Comparison of ENCODE assay signal across 8 mouse cellular contexts in the genomic region with DNA sequence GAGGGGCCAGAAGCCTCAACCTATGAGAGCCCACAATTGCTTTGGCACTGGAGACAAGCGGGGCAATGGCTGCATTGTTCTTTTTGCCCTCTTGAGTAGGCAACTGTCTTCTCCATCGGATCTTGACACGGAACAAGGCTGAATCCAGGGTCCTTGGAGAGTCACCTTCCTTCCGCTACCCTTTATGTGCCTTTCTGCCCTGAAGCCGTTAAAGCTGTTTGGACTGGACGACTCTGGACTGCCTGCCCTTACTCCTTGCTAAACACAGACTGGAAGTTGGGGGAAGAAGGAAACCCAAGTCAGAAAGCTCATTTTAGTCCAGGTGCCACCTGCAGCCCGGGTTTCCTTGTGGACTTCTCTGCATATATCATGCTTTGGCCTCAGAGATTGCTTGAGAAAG. TPM values are rescaled to one million over a fixed set of nuclear protein-coding genes. Genes with fewer than 3 reads are reported as not detected.
DNase-seq lines count a peak whose midpoint lies in the region; ATAC-seq and TF ChIP-seq lines count a peak whose summit lies in the region.

No protein-coding gene starts in this region.

- no peaks in the 10 kb centered on the region for H3K36me3 ChIP-seq in lung, postnatal 0 days (ENCODE audit: insufficient read depth, low read length)
- no peaks in the 10 kb centered on the region for H3K36me3 ChIP-seq in forebrain, embryonic 14.5 days (ENCODE audit: control insufficient read depth, insufficient read depth, low read length)
- H3K36me3 ChIP-seq in limb, embryonic 11.5 days (ENCODE audit: control insufficient read depth, insufficient read depth, low read length): no peaks in the 10 kb centered on the region
- no peaks in the 10 kb centered on the region for H3K36me3 ChIP-seq in stomach, embryonic 14.5 days (ENCODE audit: control insufficient read depth, insufficient read depth, low read length)

- H3K27me3 ChIP-seq in lung, postnatal 0 days (replicated peaks; ENCODE audit: insufficient read depth, low read length): peaks cover 6% of the 10 kb centered on the region; the same call in 1 of the 2 replicates
- H3K27me3 ChIP-seq in forebrain, embryonic 14.5 days (replicated peaks; ENCODE audit: control insufficient read depth, insufficient read depth, low read length): no peaks in the 10 kb centered on the region
- H3K27me3 ChIP-seq in limb, embryonic 11.5 days (ENCODE audit: control insufficient read depth, insufficient read depth, low read length): peaks cover 11% of the 10 kb centered on the region
- no peaks in the 10 kb centered on the region for H3K27me3 ChIP-seq in stomach, embryonic 14.5 days (ENCODE audit: control insufficient read depth, insufficient read depth, low read length)

- H3K4me1 ChIP-seq in lung, postnatal 0 days (ENCODE audit: insufficient read depth, low read depth, low read length): 0 out of 2 replicates have a peak, but pooled peaks cover 4% of the 10 kb centered on the region
- peaks cover 20% of the 10 kb centered on the region for H3K4me1 ChIP-seq in forebrain, embryonic 14.5 days (ENCODE audit: control insufficient read depth, insufficient read depth, low read length)
- H3K4me1 ChIP-seq in limb, embryonic 11.5 days (ENCODE audit: control insufficient read depth, insufficient read depth, low read length): peaks cover 3% of the 10 kb centered on the region; the same call in 1 of the 2 replicates
- no peaks in the 10 kb centered on the region for H3K4me1 ChIP-seq in stomach, embryonic 14.5 days (ENCODE audit: control insufficient read depth, insufficient read depth, low read length)

- WGBS in lung, postnatal 0 days: 11% methylated on average over 7 of the region's 7 CpGs
- 3% methylated on average over 7 of the region's 7 CpGs for WGBS in forebrain, embryonic 14.5 days
- 7% methylated on average over 7 of the region's 7 CpGs for WGBS in limb, embryonic 11.5 days
- 8% methylated on average over 7 of the region's 7 CpGs for WGBS in stomach, embryonic 14.5 days

- TF ChIP-seq CTCF in lung, postnatal 0 days (IDR thresholded peaks at IDR 0.05): no peak

- no peaks in the 10 kb centered on the region for H3K9me3 ChIP-seq in lung, postnatal 0 days (ENCODE audit: low read length)
- H3K9me3 ChIP-seq in forebrain, embryonic 14.5 days (replicated peaks; ENCODE audit: control insufficient read depth, low read length): no peaks in the 10 kb centered on the region
- no peaks in the 10 kb centered on the region for H3K9me3 ChIP-seq in limb, embryonic 11.5 days (ENCODE audit: control insufficient read depth, low read length)
- H3K9me3 ChIP-seq in stomach, embryonic 14.5 days (ENCODE audit: control insufficient read depth, low read depth, low read length): no peaks in the 10 kb centered on the region

- DNase-seq in lung, postnatal 0 days (ENCODE audit: low spot score): peak; percentile 6
- DNase-seq in lung, postnatal 36 days: no peak
- no peak for DNase-seq in forebrain, embryonic 14.5 days (ENCODE audit: low spot score)
- no peak for DNase-seq in limb, embryonic 11.5 days (ENCODE audit: low spot score)
- no peak for DNase-seq in ovary, adult 18-20 months (ENCODE audit: low spot score)
- DNase-seq in cerebellum, adult 11-12 months: no peak
- no peak for DNase-seq in right cerebral cortex, postnatal 14 days

- no peak for TF ChIP-seq EP300 in lung, postnatal 0 days (IDR thresholded peaks at IDR 0.05)

- no peak for ATAC-seq in lung, postnatal 0 days
- peak; percentile 13 for ATAC-seq in forebrain, embryonic 14.5 days
- ATAC-seq in limb, embryonic 11.5 days (ENCODE audit: insufficient number of reproducible peaks, low FRiP score, low TSS enrichment, low read depth): peak; percentile 22
- no peak for ATAC-seq in stomach, embryonic 14.5 days (ENCODE audit: insufficient number of reproducible peaks, insufficient read depth, low FRiP score, low read depth)

- H3K4me3 ChIP-seq in lung, postnatal 0 days (ENCODE audit: low read depth, low read length): peak overlapping the region; percentile 46; the same call in 1 of the 2 replicates
- peak overlapping the region; percentile 79 for H3K4me3 ChIP-seq in forebrain, embryonic 14.5 days (ENCODE audit: low read depth, low read length)
- peak overlapping the region; percentile 66 for H3K4me3 ChIP-seq in limb, embryonic 11.5 days (ENCODE audit: low read depth, low read length)
- H3K4me3 ChIP-seq in stomach, embryonic 14.5 days (ENCODE audit: low read depth, low read length): peak overlapping the region; percentile 63

- no peak overlapping the region for H3K27ac ChIP-seq in lung, postnatal 0 days (ENCODE audit: low read length)
- H3K27ac ChIP-seq in forebrain, embryonic 14.5 days (ENCODE audit: low read depth, low read length): peak overlapping the region; percentile 92; the same call in 1 of the 2 replicates
- no peak overlapping the region for H3K27ac ChIP-seq in limb, embryonic 11.5 days (replicated peaks; ENCODE audit: low read depth, low read length)
- no peak overlapping the region; the same call in 1 of the 2 replicates for H3K27ac ChIP-seq in stomach, embryonic 14.5 days (ENCODE audit: low read length)

- no peak overlapping the region for H3K9ac ChIP-seq in lung, postnatal 0 days (replicated peaks; ENCODE audit: low read depth)
- peak overlapping the region; percentile 90 for H3K9ac ChIP-seq in forebrain, embryonic 14.5 days (ENCODE audit: low read length)
- peak overlapping the region; percentile 62 for H3K9ac ChIP-seq in limb, embryonic 11.5 days (ENCODE audit: low read length)
- H3K9ac ChIP-seq in stomach, embryonic 14.5 days (replicated peaks; ENCODE audit: low read depth, low read length): peak overlapping the region; percentile 40; the same call in 1 of the 2 replicates

- peak overlapping the region; percentile 91 for H3K4me2 ChIP-seq in lung, postnatal 0 days (replicated peaks; ENCODE audit: low read depth, low read length)
- H3K4me2 ChIP-seq in forebrain, embryonic 14.5 days (ENCODE audit: low read length): peak overlapping the region; percentile 76
- peak overlapping the region; percentile 98 for H3K4me2 ChIP-seq in limb, embryonic 11.5 days (ENCODE audit: low read depth, severe bottlenecking)
- peak overlapping the region; percentile 97 for H3K4me2 ChIP-seq in stomach, embryonic 14.5 days (replicated peaks; ENCODE audit: low read depth, low read length)

RNA-seq across cellular contexts. Expression of gene Plppr1, which starts 0.5 kb away (rescaled TPM):
- polyA plus RNA-seq in lung, postnatal 0 days (2015; fragmentation: Nextera tagmentation; extraction: Ambion mirVana): 0.11 and 0.21 TPM in 2 replicates
- polyA plus RNA-seq in forebrain, embryonic 14.5 days (2014; fragmentation: Nextera tagmentation; extraction: Ambion mirVana): 41.7 and 52.0 TPM in 2 replicates
- 2.9 TPM in 2 replicates for polyA plus RNA-seq in limb, embryonic 11.5 days (2014; fragmentation: Nextera tagmentation; extraction: Ambion mirVana)
- polyA plus RNA-seq in stomach, embryonic 14.5 days (2014; fragmentation: Nextera tagmentation; extraction: Ambion mirVana): 4.1 and 4.3 TPM in 2 replicates

Comparison
In these comparisons a context has a peak if more than half of its experiments do, and no peak if none do; other contexts are left out.
1. ATAC-seq: peak in forebrain, embryonic 14.5 days (single experiment) and limb, embryonic 11.5 days (single experiment); none in lung, postnatal 0 days (single experiment) and stomach, embryonic 14.5 days (single experiment).
2. Peak in every context shown above with its lines, with median percentiles within 50 percentile points of each other: H3K4me2 ChIP-seq and H3K4me3 ChIP-seq.